Mouse (Mus musculus): Measurements from ENCODE around the gene Ifng.

The Ifng gene

GRCm38 (mm10) chr10:118480118-118480517 lies 39.3 kb downstream of the Ifng start:
- no peak for DNase-seq (ENCODE audit: low spot score in 2 of 2)

GRCm38 (mm10) chr10:118480793-118481192 lies 39.9 kb downstream of the Ifng start:
- no peak for DNase-seq (ENCODE audit: low spot score in 2 of 2)

GRCm38 (mm10) chr10:118494109-118494508 lies 53.3 kb downstream of the Ifng start:
- DNase-seq (ENCODE audit: low spot score in 2 of 2) = no peak

- no peak for DNase-seq (ENCODE audit: low spot score in 2 of 2)
These were observed 54.5 kb downstream of the Ifng start for GRCm38 (mm10) chr10:118495362-118495761.

All from frontal cortex, postnatal 25 days (tissue).